Mouse (Mus musculus): ENCODE data around the gene Smurf1. TPM values are rescaled to one million over a fixed set of nuclear protein-coding genes. Genes with fewer than 3 reads are reported as not detected.

The Smurf1 gene
- polyA plus RNA-seq, 2 experiments, result 1.2 to 1.5 TPM

- 42% methylated on average over 4 of the region's 4 CpGs for WGBS (ENCODE audit: insufficient replicate concordance)
- Histone ChIP-seq H3K9me3 (ENCODE audit: control insufficient read depth, low read length) (no peaks in the 10 kb centered on the region), H3K27me3 (ENCODE audit: control insufficient read depth, insufficient read depth, low read length) (no peaks in the 10 kb centered on the region), H3K4me3 (ENCODE audit: insufficient read depth in 1 of 2, low read depth in 2 of 2, low read length in 2 of 2) (no peak overlapping the region), H3K36me3 (replicated peaks; ENCODE audit: control insufficient read depth, insufficient read depth, low read depth) (no peaks in the 10 kb centered on the region), H3K27ac (no peak overlapping the region), H3K9ac (replicated peaks) (no peak overlapping the region), H3K4me2 (ENCODE audit: low read depth) (no peak overlapping the region), H3K4me1 (replicated peaks; ENCODE audit: control insufficient read depth in 2 of 2, insufficient read depth in 2 of 2, low read length in 1 of 2) (peaks cover 0 to 3% of the 10 kb centered on the region in 2 experiments; a peak in 1 of 4 replicates)
- TF ChIP-seq EP300 (IDR thresholded peaks at IDR 0.05; ENCODE audit: low read depth), result no peak
- TF ChIP-seq CTCF (IDR thresholded peaks at IDR 0.05; ENCODE audit: low read depth), result no peak
- DNase-seq (ENCODE audit: low read depth in 3 of 3, low spot score in 3 of 3) (no peak), ATAC-seq (ENCODE audit: insufficient read depth) (no peak)
Observed at GRCm38 (mm10) chr5:144933486-144933885, 32.2 kb downstream of the Smurf1 start.

GRCm38 (mm10) chr5:144931841-144932240 is 33.8 kb downstream of the Smurf1 start:
- no peak overlapping the region for H3K27ac ChIP-seq
- WGBS (ENCODE audit: insufficient replicate concordance), result 56% methylated on average over 5 of the region's 5 CpGs
- TF ChIP-seq CTCF (IDR thresholded peaks at IDR 0.05; ENCODE audit: low read depth), result no peak
- TF ChIP-seq EP300 (IDR thresholded peaks at IDR 0.05; ENCODE audit: low read depth), result no peak
- no peaks in the 10 kb centered on the region for H3K36me3 ChIP-seq (replicated peaks; ENCODE audit: control insufficient read depth, insufficient read depth, low read depth)
- peaks cover 0 to 3% of the 10 kb centered on the region in 2 experiments; a peak in 1 of 4 replicates for H3K4me1 ChIP-seq (replicated peaks; ENCODE audit: control insufficient read depth in 2 of 2, insufficient read depth in 2 of 2, low read length in 1 of 2)
- H3K9me3 ChIP-seq (ENCODE audit: control insufficient read depth, low read length), result no peaks in the 10 kb centered on the region
- ATAC-seq (ENCODE audit: insufficient read depth) (no peak), DNase-seq (ENCODE audit: low read depth in 3 of 3, low spot score in 3 of 3) (no peak)
- no peak overlapping the region for H3K4me3 ChIP-seq (ENCODE audit: insufficient read depth in 1 of 2, low read depth in 2 of 2, low read length in 2 of 2)
- no peak overlapping the region for H3K9ac ChIP-seq (replicated peaks)
- no peaks in the 10 kb centered on the region for H3K27me3 ChIP-seq (ENCODE audit: control insufficient read depth, insufficient read depth, low read length)
- H3K4me2 ChIP-seq (ENCODE audit: low read depth), result no peak overlapping the region

GRCm38 (mm10) chr5:144928856-144929713 is 36.6 kb downstream of the Smurf1 start:
- no peak overlapping the region for H3K27ac ChIP-seq
- ATAC-seq (ENCODE audit: insufficient read depth) (no peak), DNase-seq (ENCODE audit: low read depth in 3 of 3, low spot score in 3 of 3) (no peak)
- H3K4me1 ChIP-seq (replicated peaks; ENCODE audit: control insufficient read depth in 2 of 2, insufficient read depth in 2 of 2, low read length in 1 of 2), result peaks cover 0 to 3% of the 10 kb centered on the region in 2 experiments; a peak in 1 of 4 replicates
- no peak overlapping the region for H3K4me3 ChIP-seq (ENCODE audit: insufficient read depth in 1 of 2, low read depth in 2 of 2, low read length in 2 of 2)
- H3K9me3 ChIP-seq (ENCODE audit: control insufficient read depth, low read length), result no peaks in the 10 kb centered on the region
- no peaks in the 10 kb centered on the region for H3K36me3 ChIP-seq (replicated peaks; ENCODE audit: control insufficient read depth, insufficient read depth, low read depth)
- no peaks in the 10 kb centered on the region for H3K27me3 ChIP-seq (ENCODE audit: control insufficient read depth, insufficient read depth, low read length)
- no peak overlapping the region for H3K9ac ChIP-seq (replicated peaks)
- 55% methylated on average over 11 of the region's 11 CpGs for WGBS (ENCODE audit: insufficient replicate concordance)
- no peak overlapping the region for H3K4me2 ChIP-seq (ENCODE audit: low read depth)
- TF ChIP-seq EP300 (IDR thresholded peaks at IDR 0.05; ENCODE audit: low read depth) (no peak), CTCF (IDR thresholded peaks at IDR 0.05; ENCODE audit: low read depth) (no peak)

GRCm38 (mm10) chr5:144926275-144926674 is 39.4 kb downstream of the Smurf1 start:
- ATAC-seq (ENCODE audit: insufficient read depth) (no peak), DNase-seq (ENCODE audit: low read depth in 3 of 3, low spot score in 3 of 3) (no peak)
- 64% methylated on average over 2 of the region's 2 CpGs for WGBS (ENCODE audit: insufficient replicate concordance)
- Histone ChIP-seq H3K9ac (replicated peaks) (no peak overlapping the region), H3K27ac (no peak overlapping the region), H3K9me3 (ENCODE audit: control insufficient read depth, low read length) (no peaks in the 10 kb centered on the region), H3K27me3 (ENCODE audit: control insufficient read depth, insufficient read depth, low read length) (no peaks in the 10 kb centered on the region), H3K4me2 (ENCODE audit: low read depth) (no peak overlapping the region), H3K36me3 (replicated peaks; ENCODE audit: control insufficient read depth, insufficient read depth, low read depth) (no peaks in the 10 kb centered on the region), H3K4me1 (replicated peaks; ENCODE audit: control insufficient read depth in 2 of 2, insufficient read depth in 2 of 2, low read length in 1 of 2) (no peaks in the 10 kb centered on the region), H3K4me3 (ENCODE audit: insufficient read depth in 1 of 2, low read depth in 2 of 2, low read length in 2 of 2) (no peak overlapping the region)
- TF ChIP-seq CTCF (IDR thresholded peaks at IDR 0.05; ENCODE audit: low read depth), result no peak
- TF ChIP-seq EP300 (IDR thresholded peaks at IDR 0.05; ENCODE audit: low read depth), result no peak

- WGBS (ENCODE audit: insufficient replicate concordance), result 49% methylated on average over 6 of the region's 6 CpGs
- Histone ChIP-seq H3K4me3 (ENCODE audit: insufficient read depth in 1 of 2, low read depth in 2 of 2, low read length in 2 of 2) (no peak overlapping the region), H3K27me3 (ENCODE audit: control insufficient read depth, insufficient read depth, low read length) (no peaks in the 10 kb centered on the region), H3K9me3 (ENCODE audit: control insufficient read depth, low read length) (no peaks in the 10 kb centered on the region), H3K27ac (no peak overlapping the region), H3K36me3 (replicated peaks; ENCODE audit: control insufficient read depth, insufficient read depth, low read depth) (no peaks in the 10 kb centered on the region), H3K4me1 (replicated peaks; ENCODE audit: control insufficient read depth in 2 of 2, insufficient read depth in 2 of 2, low read length in 1 of 2) (no peaks in the 10 kb centered on the region), H3K9ac (replicated peaks) (no peak overlapping the region), H3K4me2 (ENCODE audit: low read depth) (no peak overlapping the region)
- ATAC-seq (ENCODE audit: insufficient read depth) (no peak), DNase-seq (ENCODE audit: low read depth in 3 of 3, low spot score in 3 of 3) (no peak)
- TF ChIP-seq CTCF (IDR thresholded peaks at IDR 0.05; ENCODE audit: low read depth) (no peak), EP300 (IDR thresholded peaks at IDR 0.05; ENCODE audit: low read depth) (no peak)
Observed at GRCm38 (mm10) chr5:144923351-144923750, 42.3 kb downstream of the Smurf1 start.

Measured in liver, embryonic 14.5 days (tissue).